Mouse (Mus musculus): ENCODE results near the gene Olfr1131.
"Not testable (repeated sequence)": the region's sequence is repeated elsewhere in the genome, so short reads cannot be mapped to it uniquely, and the experiment has no call there.

Gene Olfr1131

GRCm38 (mm10) chr2:87626804-87627203, at the start of gene Olfr1131:
TSS of gene Olfr1131 (plus strand) at chr2:87627104.
- no peak for DNase-seq

- DNase-seq: not testable (repeated sequence)
Observed at GRCm38 (mm10) chr2:87605912-87606311, 21.0 kb upstream of the Olfr1131 start, which contains the start of gene Olfr1130. TSS of gene Olfr1130 (plus strand) at chr2:87606212.

- no peak for DNase-seq
Observed at GRCm38 (mm10) chr2:87637435-87637834, 10.5 kb downstream of the Olfr1131 start, which contains the start of gene Olfr1132. TSS of gene Olfr1132 (minus strand) at chr2:87637535.

- no peak for DNase-seq
Observed at GRCm38 (mm10) chr2:87642441-87642840, 15.5 kb downstream of the Olfr1131 start.

GRCm38 (mm10) chr2:87647274-87647673, 20.4 kb downstream of the Olfr1131 start, which contains the start of gene Olfr1133:
TSS of gene Olfr1133 (minus strand) at chr2:87647374.
- no peak for DNase-seq

GRCm38 (mm10) chr2:87658360-87658759, 31.5 kb downstream of the Olfr1131 start, which contains the start of gene Olfr1134:
TSS of gene Olfr1134 (minus strand) at chr2:87658460.
- no peak for DNase-seq

- DNase-seq: no peak
Observed at GRCm38 (mm10) chr2:87673564-87673963, 46.7 kb downstream of the Olfr1131 start, which contains the start of gene Olfr1135. TSS of gene Olfr1135 (minus strand) at chr2:87673664.
